Mouse (Mus musculus): ENCODE data around the gene Smap2. TPM values are rescaled to one million over a fixed set of nuclear protein-coding genes. Genes with fewer than 3 reads are reported as not detected.

The Smap2 gene
- total RNA-seq, 2 experiments from 2014 or later = 152 to 166 TPM

- Histone ChIP-seq H3K4me3 (no peak overlapping the region), H3K27ac (peak overlapping the region; percentile 90)
- peak; percentile 41 for TF ChIP-seq CTCF (conservative IDR thresholded peaks at IDR 0.05)
Observed at GRCm38 (mm10) chr4:121001042-121001441, 16.0 kb downstream of the Smap2 start.

GRCm38 (mm10) chr4:120995911-120996310 lies 21.1 kb downstream of the Smap2 start:
- Histone ChIP-seq H3K4me3 (no peak overlapping the region), H3K27ac (peak overlapping the region; percentile 11; the same call in 1 of the 2 replicates)
- DNase-seq (ENCODE audit: low spot score in 2 of 2) = no peak
- no peak for TF ChIP-seq CTCF (conservative IDR thresholded peaks at IDR 0.05)

More at GRCm38 (mm10) chr4:121001042-121001441, 16.0 kb downstream of the Smap2 start:
- no peak for DNase-seq (ENCODE audit: low spot score in 2 of 2)

- DNase-seq (ENCODE audit: low spot score in 2 of 2) = no peak
- Histone ChIP-seq H3K27ac (peak overlapping the region; percentile 21; the same call in 1 of the 2 replicates), H3K4me3 (no peak overlapping the region)
- TF ChIP-seq CTCF (conservative IDR thresholded peaks at IDR 0.05) = no peak
Observed at GRCm38 (mm10) chr4:120993025-120993424, 24.0 kb downstream of the Smap2 start.

GRCm38 (mm10) chr4:120992284-120992683 lies 24.8 kb downstream of the Smap2 start:
- TF ChIP-seq CTCF (conservative IDR thresholded peaks at IDR 0.05) = no peak
- peak overlapping the region; percentile 21; the same call in 1 of the 2 replicates for H3K27ac ChIP-seq
- no peak overlapping the region for H3K4me3 ChIP-seq
- DNase-seq (ENCODE audit: low spot score in 2 of 2) = no peak

GRCm38 (mm10) chr4:120987319-120987718 lies 29.7 kb downstream of the Smap2 start:
- no peak for DNase-seq (ENCODE audit: low spot score in 2 of 2)
- no peak for TF ChIP-seq CTCF (conservative IDR thresholded peaks at IDR 0.05)
- no peak overlapping the region for H3K4me3 ChIP-seq
- H3K27ac ChIP-seq = no peak overlapping the region; the same call in 1 of the 2 replicates

- peak; percentile 44 to 55 for DNase-seq (ENCODE audit: low spot score in 2 of 2)
- Histone ChIP-seq H3K27ac (no peak overlapping the region; the same call in 1 of the 2 replicates), H3K4me3 (no peak overlapping the region)
- TF ChIP-seq CTCF (conservative IDR thresholded peaks at IDR 0.05) = peak; percentile 98
Observed at GRCm38 (mm10) chr4:120986446-120986845, 30.6 kb downstream of the Smap2 start.

- no peak overlapping the region for H3K27ac ChIP-seq
- no peak for DNase-seq (ENCODE audit: low spot score in 2 of 2)
- no peak for TF ChIP-seq CTCF (conservative IDR thresholded peaks at IDR 0.05)
- no peak overlapping the region for H3K4me3 ChIP-seq
Observed at GRCm38 (mm10) chr4:120978221-120978620, 38.8 kb downstream of the Smap2 start.

- Histone ChIP-seq H3K27ac (peak overlapping the region; percentile 61; the same call in 1 of the 2 replicates), H3K4me3 (no peak overlapping the region)
- no peak for DNase-seq (ENCODE audit: low spot score in 2 of 2)
- no peak for TF ChIP-seq CTCF (conservative IDR thresholded peaks at IDR 0.05)
Observed at GRCm38 (mm10) chr4:120975428-120975734, 41.7 kb downstream of the Smap2 start.

GRCm38 (mm10) chr4:120974711-120975427 lies 42.2 kb downstream of the Smap2 start:
- TF ChIP-seq CTCF (conservative IDR thresholded peaks at IDR 0.05) = no peak
- Histone ChIP-seq H3K4me3 (no peak overlapping the region), H3K27ac (peak overlapping the region; percentile 61)
- peak in 1 of 2 experiments; percentile 49 for DNase-seq (ENCODE audit: low spot score in 2 of 2)

- Histone ChIP-seq H3K27ac (no peak overlapping the region), H3K4me3 (no peak overlapping the region)
- no peak for DNase-seq (ENCODE audit: low spot score in 2 of 2)
- no peak for TF ChIP-seq CTCF (conservative IDR thresholded peaks at IDR 0.05)
Observed at GRCm38 (mm10) chr4:120971842-120972241, 45.2 kb downstream of the Smap2 start.

- peak; percentile 34 to 52 for DNase-seq (ENCODE audit: low spot score in 2 of 2)
- H3K4me3 ChIP-seq = no peak overlapping the region
- H3K27ac ChIP-seq = no peak overlapping the region
- peak; percentile 86 for TF ChIP-seq CTCF (conservative IDR thresholded peaks at IDR 0.05)
Observed at GRCm38 (mm10) chr4:120969382-120970146, 47.5 kb downstream of the Smap2 start.

- DNase-seq (ENCODE audit: low spot score in 2 of 2) = no peak
- TF ChIP-seq CTCF (conservative IDR thresholded peaks at IDR 0.05) = no peak
- Histone ChIP-seq H3K4me3 (no peak overlapping the region), H3K27ac (no peak overlapping the region)
Observed at GRCm38 (mm10) chr4:120968486-120968885, 48.6 kb downstream of the Smap2 start.

- no peak for TF ChIP-seq CTCF (conservative IDR thresholded peaks at IDR 0.05)
- Histone ChIP-seq H3K4me3 (no peak overlapping the region), H3K27ac (no peak overlapping the region)
- no peak for DNase-seq (ENCODE audit: low spot score in 2 of 2)
Observed at GRCm38 (mm10) chr4:120955586-120955985, 61.5 kb downstream of the Smap2 start.
